Mouse (Mus musculus) limb, embryonic 13.5 days (tissue): ENCODE measurements around the gene Nln. TPM values are rescaled to one million over a fixed set of nuclear protein-coding genes. Genes with fewer than 3 reads are reported as not detected.

Experiments
- ATAC-seq: fragments of 200-750 bp; cut with Nextera tagmentation; 2 replicates; pipeline ENCODE4 v1.8.0; 2017; ENCODE audit warnings: low read depth, moderate number of reproducible peaks, moderate TSS enrichment; ENCODE audit not compliant: low FRiP score
- H3K27ac ChIP-seq: fragments of 300-500 bp; sonication (generic); 2 replicates; pipeline ENCODE4 v1.5.1; 2015; ENCODE audit warnings: inconsistent platforms, mild to moderate bottlenecking, moderate library complexity
- H3K27me3 ChIP-seq: fragments of 300-500 bp; sonication (generic); 2 replicates; pipeline ENCODE4 v1.6.1; 2015; ENCODE audit warnings: mild to moderate bottlenecking, inconsistent platforms
- H3K36me3 ChIP-seq: fragments of 300-500 bp; sonication (generic); 2 replicates; pipeline ENCODE4 v1.6.1; 2015; ENCODE audit warnings: inconsistent platforms, mild to moderate bottlenecking, moderate library complexity
- H3K4me1 ChIP-seq: fragments of 300-500 bp; sonication (generic); 2 replicates; pipeline ENCODE4 v1.6.1; 2015; ENCODE audit warnings: inconsistent platforms
- H3K4me2 ChIP-seq: fragments of 300-500 bp; sonication (generic); replicated peaks from 2 replicates; pipeline ENCODE4 v1.6.1; 2015; ENCODE audit warnings: inconsistent platforms, mild to moderate bottlenecking, moderate library complexity
- H3K4me3 ChIP-seq: fragments of 300-500 bp; sonication (generic); 2 replicates; pipeline ENCODE4 v1.5.1; 2015; ENCODE audit warnings: moderate library complexity, mild to moderate bottlenecking, inconsistent platforms
- H3K9ac ChIP-seq: fragments of 300-500 bp; sonication (generic); 2 replicates; pipeline ENCODE4 v1.6.1; 2015; ENCODE audit warnings: mild to moderate bottlenecking, inconsistent platforms
- H3K9me3 ChIP-seq: fragments of 300-500 bp; sonication (generic); 2 replicates; pipeline ENCODE4 v1.6.1; 2016; ENCODE audit warnings: inconsistent platforms
- WGBS: fragments of 180-500 bp; shearing (Covaris S2); methylation state at CpG from one replicate; pipeline ENCODE4 v1.1.7; 2015; 5-methylcytosine and 5-hydroxymethylcytosine counted together
- polyA plus RNA-seq: library from polyadenylated mRNA; unstranded; fragments of >200 nt; fragmentation: Nextera tagmentation; extraction: Ambion mirVana; gene quantifications from 2 replicates; pipeline ENCODE4 v1.2.1, GENCODE M21; 2015

The Nln gene
- polyA plus RNA-seq, 1 experiment from 2014 or later = 15.7 TPM

DNA sequence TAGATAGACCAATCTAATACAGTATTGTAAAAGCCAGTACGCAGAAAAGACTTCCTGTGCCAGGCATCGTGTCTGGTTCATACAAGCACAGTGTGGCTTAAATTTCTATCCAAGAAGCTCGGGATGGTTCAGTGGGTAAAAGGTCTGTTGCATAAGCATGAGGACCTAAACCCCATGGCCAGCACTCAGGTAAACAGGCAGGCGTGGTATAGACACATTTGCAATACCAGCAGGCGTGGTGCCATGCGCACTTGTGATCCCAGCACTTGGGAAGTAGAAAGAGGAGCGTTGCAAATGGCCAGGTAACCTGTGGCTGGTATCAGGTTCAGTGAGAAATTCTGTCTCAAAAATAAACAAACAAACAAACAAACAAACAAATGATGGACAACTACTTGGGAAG is 70.5 kb downstream of the Nln start:
- Histone ChIP-seq H3K27me3 (no peaks in the 10 kb centered on the region), H3K4me1 (peaks cover 45% of the 10 kb centered on the region), H3K27ac (no peak overlapping the region), H3K9me3 (no peaks in the 10 kb centered on the region), H3K4me3 (no peak overlapping the region), H3K4me2 (no peak overlapping the region), H3K9ac (no peak overlapping the region), H3K36me3 (no peaks in the 10 kb centered on the region)
- ATAC-seq = no peak
- 95% methylated on average over 7 of the region's 7 CpGs for WGBS

DNA sequence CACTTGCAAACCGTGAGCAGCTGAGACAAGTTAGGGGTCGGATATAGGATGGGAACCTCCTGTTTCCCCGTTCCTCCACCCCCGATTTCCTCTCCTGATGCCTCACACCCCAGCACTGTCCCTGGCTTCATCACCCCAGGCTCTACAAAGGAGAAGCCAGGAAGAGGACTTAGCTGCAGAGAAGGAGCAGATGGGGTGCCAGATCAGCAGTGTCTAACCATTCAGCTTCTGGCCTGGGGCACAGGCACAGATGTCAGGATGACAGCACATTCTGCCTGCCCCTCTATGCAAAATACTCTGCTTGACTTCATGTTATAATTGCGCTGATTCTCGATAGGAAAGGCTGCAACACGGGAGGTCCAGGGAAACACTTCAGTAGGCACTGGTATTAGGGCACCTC is 71.1 kb downstream of the Nln start:
- Histone ChIP-seq H3K27ac (no peak overlapping the region), H3K4me3 (no peak overlapping the region), H3K36me3 (no peaks in the 10 kb centered on the region), H3K9ac (no peak overlapping the region), H3K4me2 (no peak overlapping the region), H3K4me1 (peaks cover 45% of the 10 kb centered on the region), H3K9me3 (no peaks in the 10 kb centered on the region), H3K27me3 (no peaks in the 10 kb centered on the region)
- ATAC-seq = no peak
- WGBS = 71% methylated on average over 7 of the region's 7 CpGs

DNA sequence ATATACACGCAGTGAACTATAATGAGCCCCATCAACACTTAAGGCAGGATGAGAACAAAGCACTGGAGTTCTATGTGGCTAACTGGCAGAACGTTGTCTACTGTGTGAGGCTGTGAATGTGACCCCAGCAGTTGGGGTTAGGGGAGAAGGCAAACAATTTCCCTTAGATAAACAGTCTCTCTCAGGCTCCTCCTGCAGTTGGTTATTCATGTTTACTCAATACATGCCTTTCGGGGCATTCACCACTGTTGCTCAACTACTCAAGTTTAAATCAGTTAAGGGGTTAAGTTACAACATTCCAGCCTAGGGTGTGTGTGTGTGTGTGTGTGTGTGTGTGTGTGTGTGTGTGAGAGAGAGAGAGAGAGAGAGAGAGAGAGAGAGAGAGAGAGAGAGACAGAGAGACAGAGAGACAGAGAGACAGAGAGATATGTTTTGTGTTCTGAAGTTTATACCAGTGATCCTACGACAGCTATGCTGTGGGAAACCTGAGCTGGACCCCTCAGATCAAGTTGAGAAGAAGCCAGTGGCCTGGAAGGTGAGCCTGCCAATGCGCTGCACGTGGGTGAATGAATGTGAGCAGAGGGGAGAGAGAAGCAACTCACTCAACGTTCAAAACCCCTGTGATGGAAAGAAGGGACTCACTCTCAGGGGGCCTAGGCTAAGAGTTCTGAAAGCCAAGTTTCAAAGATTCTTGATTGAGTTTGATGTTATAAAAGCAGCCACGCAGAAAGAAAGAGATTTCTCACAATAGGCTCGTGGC is 71.7 kb downstream of the Nln start:
- peaks cover 51% of the 10 kb centered on the region for H3K4me1 ChIP-seq
- H3K27me3 ChIP-seq = no peaks in the 10 kb centered on the region
- no peak overlapping the region for H3K4me2 ChIP-seq
- 55% methylated on average over 9 of the region's 9 CpGs for WGBS
- no peaks in the 10 kb centered on the region for H3K9me3 ChIP-seq
- ATAC-seq = no peak
- no peaks in the 10 kb centered on the region for H3K36me3 ChIP-seq
- no peak overlapping the region for H3K4me3 ChIP-seq
- H3K9ac ChIP-seq = no peak overlapping the region
- H3K27ac ChIP-seq = no peak overlapping the region

DNA sequence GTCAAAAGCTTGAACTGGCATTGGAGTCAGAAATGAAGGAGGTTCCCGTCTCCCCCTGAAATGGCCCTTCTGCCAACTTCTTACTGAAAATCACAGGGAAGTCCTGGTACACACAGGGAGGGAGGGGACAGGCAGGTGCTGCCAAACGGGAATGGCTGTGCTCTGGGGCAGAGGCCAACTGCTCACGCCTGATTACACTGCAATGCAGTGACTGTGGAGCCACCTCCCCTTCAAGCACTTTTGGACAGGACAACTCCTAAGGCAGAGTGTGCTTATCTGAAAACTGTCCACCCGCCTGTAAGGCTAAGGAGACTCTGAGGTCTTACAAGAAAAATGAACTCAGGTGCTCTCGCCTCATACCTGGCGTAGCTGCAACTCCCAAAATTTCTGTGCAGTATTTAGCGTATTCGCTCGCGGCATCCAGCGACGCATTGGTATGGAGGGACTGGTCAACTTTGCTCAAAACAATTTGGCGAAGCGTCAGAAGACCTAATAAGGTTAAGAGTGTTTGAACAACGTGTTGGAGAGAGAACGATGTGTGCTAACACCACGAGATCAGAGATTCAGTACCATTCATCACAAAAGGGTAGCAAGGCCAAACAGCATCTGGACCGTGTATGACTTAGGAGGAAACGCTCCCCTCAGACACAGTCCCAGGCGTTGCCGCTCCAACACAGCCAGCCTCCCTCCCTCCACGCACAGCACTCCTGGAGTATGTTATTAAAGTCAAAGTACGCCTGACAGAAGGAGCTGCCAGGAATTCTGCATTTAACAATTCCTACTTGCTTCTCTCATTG is 72.7 kb downstream of the Nln start:
- ATAC-seq = no peak
- 74% methylated on average over 23 of the region's 23 CpGs for WGBS
- H3K9ac ChIP-seq = no peak overlapping the region
- no peak overlapping the region for H3K4me2 ChIP-seq
- H3K27me3 ChIP-seq = no peaks in the 10 kb centered on the region
- no peaks in the 10 kb centered on the region for H3K9me3 ChIP-seq
- no peaks in the 10 kb centered on the region for H3K36me3 ChIP-seq
- H3K4me1 ChIP-seq = peaks cover 61% of the 10 kb centered on the region
- no peak overlapping the region for H3K4me3 ChIP-seq
- no peak overlapping the region for H3K27ac ChIP-seq

DNA sequence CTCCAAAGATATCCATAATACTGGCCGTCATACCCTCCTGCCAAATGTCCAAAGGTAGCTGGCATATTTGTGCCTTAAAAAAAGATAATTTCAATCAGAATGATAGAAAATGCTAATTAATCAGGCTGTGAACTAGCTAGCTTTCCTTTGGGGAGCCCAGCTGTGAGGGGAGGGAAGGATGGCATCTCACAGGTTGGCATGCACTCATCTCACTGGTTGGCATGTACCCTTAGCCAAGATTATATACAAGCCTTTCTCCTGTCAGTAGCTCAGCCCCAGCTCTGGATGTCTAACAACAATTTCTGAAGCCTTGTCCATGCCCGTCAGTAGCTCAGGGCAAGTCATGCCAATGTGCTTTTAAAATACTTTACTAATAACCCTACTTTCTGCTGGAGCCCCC is 73.8 kb downstream of the Nln start:
- Histone ChIP-seq H3K4me1 (peaks cover 68% of the 10 kb centered on the region), H3K9me3 (no peaks in the 10 kb centered on the region), H3K4me2 (no peak overlapping the region), H3K27ac (no peak overlapping the region; the same call in 1 of the 2 replicates), H3K36me3 (no peaks in the 10 kb centered on the region), H3K9ac (no peak overlapping the region), H3K27me3 (no peaks in the 10 kb centered on the region), H3K4me3 (no peak overlapping the region)
- no peak for ATAC-seq
- WGBS = 73% methylated on average over 2 of the region's 2 CpGs

DNA sequence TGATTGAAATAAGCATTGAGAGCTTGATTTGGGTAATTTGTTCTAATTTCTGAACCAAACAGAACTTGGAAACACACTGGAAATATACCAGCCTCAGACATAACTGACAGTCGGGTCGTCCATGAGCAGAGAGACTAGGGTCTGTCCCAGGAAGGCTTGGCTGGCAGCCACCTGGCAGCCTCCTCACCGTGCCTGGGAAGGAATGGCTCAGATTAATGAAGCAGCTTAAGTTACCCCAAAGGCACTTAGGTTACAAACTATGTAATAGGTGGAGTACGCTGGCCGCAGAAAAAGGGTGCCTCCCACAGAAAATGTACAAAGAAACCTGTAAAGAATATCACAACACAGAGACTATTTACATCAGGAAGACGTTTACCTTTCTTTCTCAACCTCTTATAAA is 74.6 kb downstream of the Nln start:
- no peaks in the 10 kb centered on the region for H3K9me3 ChIP-seq
- H3K4me3 ChIP-seq = no peak overlapping the region
- H3K27me3 ChIP-seq = no peaks in the 10 kb centered on the region
- no peak overlapping the region for H3K4me2 ChIP-seq
- H3K27ac ChIP-seq = no peak overlapping the region
- 14% methylated on average over 6 of the region's 6 CpGs for WGBS
- peaks cover 68% of the 10 kb centered on the region for H3K4me1 ChIP-seq
- no peaks in the 10 kb centered on the region; the same call in 1 of the 2 replicates for H3K36me3 ChIP-seq
- ATAC-seq = 0 out of 2 replicates have a peak, but pooled peaks have one; percentile 51
- no peak overlapping the region for H3K9ac ChIP-seq

DNA sequence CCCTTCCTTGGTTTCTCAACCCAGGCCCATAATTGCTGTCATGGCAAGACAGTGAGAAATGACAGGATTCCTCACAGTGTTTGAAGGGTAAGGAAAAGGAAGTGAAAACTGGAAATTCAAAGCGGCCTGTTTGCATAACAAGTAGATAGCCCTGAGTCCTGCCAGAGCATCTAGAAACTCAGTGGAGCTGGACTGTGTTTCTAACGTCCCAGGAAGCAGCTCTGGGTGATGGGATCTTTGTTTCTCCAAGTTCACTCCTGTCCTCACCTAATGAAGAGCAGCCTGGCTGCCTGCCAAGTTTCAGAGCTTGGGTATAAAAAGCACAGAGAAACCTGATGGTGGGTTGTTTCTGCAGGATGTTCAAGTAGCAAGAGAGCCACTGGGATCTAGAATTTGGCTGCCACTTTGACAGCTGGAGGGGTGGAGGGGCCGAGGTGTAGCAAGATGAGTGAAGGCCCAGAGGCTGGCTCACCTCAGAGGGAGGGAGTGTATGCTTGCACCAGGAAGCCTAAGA is 76.7 kb downstream of the Nln start:
- Histone ChIP-seq H3K4me1 (peaks cover 59% of the 10 kb centered on the region), H3K27me3 (0 out of 2 replicates have a peak, but pooled peaks cover 3% of the 10 kb centered on the region), H3K9me3 (no peaks in the 10 kb centered on the region), H3K4me2 (no peak overlapping the region), H3K9ac (no peak overlapping the region), H3K36me3 (no peaks in the 10 kb centered on the region; the same call in 1 of the 2 replicates), H3K4me3 (no peak overlapping the region), H3K27ac (no peak overlapping the region; the same call in 1 of the 2 replicates)
- 38% methylated on average over 3 of the region's 3 CpGs for WGBS
- no peak for ATAC-seq

DNA sequence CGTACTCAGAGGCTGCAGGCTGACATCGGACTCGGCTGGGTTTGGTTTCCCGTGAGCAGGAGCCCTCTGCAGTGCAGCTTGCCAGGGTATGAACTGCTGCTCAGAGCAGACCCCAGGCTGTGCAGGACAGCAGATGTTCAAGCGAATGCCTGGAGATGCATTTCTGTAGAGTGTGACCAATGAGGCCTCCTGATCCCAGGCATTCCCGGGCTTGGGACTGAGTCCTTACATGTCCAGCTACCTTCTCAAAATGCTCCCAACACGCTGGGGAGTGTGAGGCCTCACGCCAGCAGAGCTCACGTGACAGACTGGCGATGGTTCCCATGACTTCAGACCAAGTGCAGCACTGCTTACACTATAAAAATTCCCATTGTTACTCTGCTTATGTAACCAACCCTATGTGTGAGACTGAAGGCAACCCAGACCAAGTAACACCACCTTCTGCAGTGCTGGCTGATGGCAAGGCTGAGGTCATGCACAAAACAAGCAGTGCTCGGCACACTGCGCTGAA is 77.5 kb downstream of the Nln start:
- Histone ChIP-seq H3K27me3 (0 out of 2 replicates have a peak, but pooled peaks cover 3% of the 10 kb centered on the region), H3K36me3 (no peaks in the 10 kb centered on the region; the same call in 1 of the 2 replicates), H3K4me3 (no peak overlapping the region), H3K9ac (no peak overlapping the region), H3K4me1 (peaks cover 52% of the 10 kb centered on the region), H3K4me2 (no peak overlapping the region), H3K27ac (peak overlapping the region; percentile 39; the same call in 1 of the 2 replicates), H3K9me3 (no peaks in the 10 kb centered on the region)
- peak; percentile 70 for ATAC-seq
- 65% methylated on average over 12 of the region's 12 CpGs for WGBS

DNA sequence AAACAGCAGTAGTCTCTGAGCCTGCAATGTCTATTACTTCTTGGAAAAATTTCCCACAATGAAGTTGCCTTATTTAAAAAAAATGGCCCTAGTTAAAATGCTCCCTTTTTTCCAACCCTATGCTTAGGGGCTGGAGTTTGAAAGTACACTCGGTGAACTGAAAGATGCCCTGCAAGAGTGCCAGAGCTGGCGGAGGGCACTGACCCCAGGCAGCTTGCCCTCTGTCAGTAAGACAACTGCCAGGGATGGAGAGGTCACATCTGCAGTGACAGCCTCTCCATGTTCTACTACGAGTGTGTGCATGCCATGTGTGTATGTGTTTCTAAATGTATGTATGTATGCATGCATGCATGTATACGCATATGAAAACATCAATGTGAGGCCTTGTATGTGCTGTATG is 78.5 kb downstream of the Nln start:
- Histone ChIP-seq H3K27me3 (0 out of 2 replicates have a peak, but pooled peaks cover 3% of the 10 kb centered on the region), H3K9ac (no peak overlapping the region), H3K9me3 (no peaks in the 10 kb centered on the region), H3K4me1 (peaks cover 42% of the 10 kb centered on the region), H3K4me3 (no peak overlapping the region), H3K4me2 (no peak overlapping the region), H3K27ac (no peak overlapping the region), H3K36me3 (no peaks in the 10 kb centered on the region; the same call in 1 of the 2 replicates)
- 90% methylated on average over 4 of the region's 4 CpGs for WGBS
- ATAC-seq = no peak

DNA sequence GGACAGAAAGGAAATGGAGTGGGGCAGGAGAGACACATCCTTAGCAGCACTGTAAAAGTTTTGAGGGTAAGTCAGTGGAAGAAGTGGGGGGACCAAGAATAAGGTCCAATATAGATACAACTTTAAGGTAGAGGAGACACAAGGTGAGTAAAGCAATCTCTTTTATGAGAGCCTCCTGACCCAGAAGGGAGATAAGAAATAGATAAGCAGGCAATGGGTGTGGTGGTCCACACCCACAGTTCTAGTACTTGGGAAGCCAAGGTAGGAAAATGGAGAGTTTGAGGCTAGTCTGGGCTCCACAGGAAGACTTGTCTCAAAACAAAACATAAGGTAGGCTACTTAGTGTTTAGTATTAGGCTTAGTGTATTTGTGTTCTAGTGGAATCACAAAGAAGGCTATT is 79.9 kb downstream of the Nln start:
- ATAC-seq = no peak
- Histone ChIP-seq H3K36me3 (no peaks in the 10 kb centered on the region; the same call in 1 of the 2 replicates), H3K27ac (no peak overlapping the region), H3K4me2 (no peak overlapping the region), H3K9ac (no peak overlapping the region), H3K9me3 (no peaks in the 10 kb centered on the region), H3K27me3 (0 out of 2 replicates have a peak, but pooled peaks cover 3% of the 10 kb centered on the region), H3K4me3 (no peak overlapping the region), H3K4me1 (peaks cover 42% of the 10 kb centered on the region)

DNA sequence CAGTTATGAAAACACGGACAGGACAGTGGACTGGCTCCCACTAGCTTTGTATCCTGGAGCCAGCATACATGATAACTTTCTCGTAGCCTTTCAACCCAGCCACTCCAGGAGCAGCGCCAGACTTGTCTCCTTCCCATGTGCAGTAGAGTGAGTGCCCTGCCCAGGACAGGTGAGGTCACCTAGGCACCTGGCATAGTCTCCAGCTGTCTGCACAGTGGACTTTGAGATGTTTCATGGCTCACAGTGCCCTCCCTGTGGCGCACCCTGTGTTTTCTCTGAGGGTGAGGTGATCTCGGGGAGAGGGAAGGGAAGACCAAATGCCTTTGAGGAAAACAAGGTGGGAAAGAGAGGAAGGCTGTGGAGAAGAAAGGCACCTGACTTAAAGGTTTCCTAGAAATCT is 80.3 kb downstream of the Nln start:
- Histone ChIP-seq H3K9ac (no peak overlapping the region), H3K4me3 (no peak overlapping the region), H3K9me3 (no peaks in the 10 kb centered on the region), H3K27ac (no peak overlapping the region), H3K4me1 (peaks cover 40% of the 10 kb centered on the region), H3K4me2 (no peak overlapping the region), H3K27me3 (0 out of 2 replicates have a peak, but pooled peaks cover 3% of the 10 kb centered on the region), H3K36me3 (no peaks in the 10 kb centered on the region; the same call in 1 of the 2 replicates)
- WGBS = 89% methylated on average over 5 of the region's 5 CpGs
- no peak for ATAC-seq

DNA sequence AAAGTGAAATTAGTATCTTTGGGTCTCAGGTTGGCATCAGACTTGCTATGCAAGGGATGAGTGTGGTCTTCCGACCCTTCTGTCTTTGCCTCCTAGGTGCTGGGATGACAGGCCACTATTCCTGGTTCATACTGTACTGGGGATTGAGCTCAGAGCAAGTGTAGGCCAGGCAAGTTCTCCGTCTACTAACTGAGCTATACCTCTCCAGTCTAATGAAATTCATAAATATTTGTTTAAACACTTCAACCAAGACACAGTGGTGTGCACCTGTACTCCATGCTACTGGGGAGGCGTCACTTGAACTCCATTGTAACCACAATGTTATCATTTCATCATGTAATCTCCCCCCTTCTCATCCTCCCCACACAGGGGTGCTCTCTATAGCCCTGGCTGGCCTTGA is 82.9 kb downstream of the Nln start:
- ATAC-seq = no peak
- Histone ChIP-seq H3K4me2 (no peak overlapping the region), H3K36me3 (no peaks in the 10 kb centered on the region; the same call in 1 of the 2 replicates), H3K4me1 (peaks cover 40% of the 10 kb centered on the region), H3K27me3 (peaks cover 6% of the 10 kb centered on the region; the same call in 1 of the 2 replicates), H3K4me3 (no peak overlapping the region), H3K27ac (no peak overlapping the region), H3K9ac (no peak overlapping the region), H3K9me3 (no peaks in the 10 kb centered on the region)
- WGBS = 91% methylated on average over 3 of the region's 3 CpGs
